Mouse (Mus musculus) midbrain, embryonic 16.5 days (tissue): ENCODE results near the gene Trim7. TPM values are rescaled to one million over a fixed set of nuclear protein-coding genes. Genes with fewer than 3 reads are reported as not detected.

Experiments
- ATAC-seq: fragments of 200-750 bp; cut with Nextera tagmentation; 2 replicates; pipeline ENCODE4 v1.8.0; 2017; ENCODE audit warnings: moderate TSS enrichment
- H3K27ac ChIP-seq: fragments of 300-500 bp; sonication (generic); 2 replicates; pipeline ENCODE4 v1.5.1; 2014; ENCODE audit warnings: mild to moderate bottlenecking, low read length, mixed read lengths
- H3K27me3 ChIP-seq: fragments of 300-500 bp; sonication (generic); 2 replicates; pipeline ENCODE4 v1.6.1; 2014; ENCODE audit warnings: low read depth, low read length, mixed read lengths; ENCODE audit not compliant: control insufficient read depth, insufficient read depth
- H3K36me3 ChIP-seq: fragments of 300-500 bp; sonication (generic); 2 replicates; pipeline ENCODE4 v1.6.1; 2014; ENCODE audit warnings: mild to moderate bottlenecking, low read length, moderate library complexity, mixed read lengths; ENCODE audit not compliant: control insufficient read depth, insufficient read depth
- H3K4me1 ChIP-seq: fragments of 300-500 bp; sonication (generic); 2 replicates; pipeline ENCODE4 v1.6.1; 2014; ENCODE audit warnings: mild to moderate bottlenecking, low read length, mixed read lengths; ENCODE audit not compliant: control insufficient read depth, insufficient read depth
- H3K4me2 ChIP-seq: fragments of 300-500 bp; sonication (generic); 2 replicates; pipeline ENCODE4 v1.6.1; 2014; ENCODE audit warnings: mild to moderate bottlenecking, low read length, mixed read lengths
- H3K4me3 ChIP-seq: fragments of 300-500 bp; sonication (generic); 2 replicates; pipeline ENCODE4 v1.5.1; 2014; ENCODE audit warnings: low read depth, mild to moderate bottlenecking, low read length, moderate library complexity, mixed read lengths
- H3K9ac ChIP-seq: fragments of 300-500 bp; sonication (generic); 2 replicates; pipeline ENCODE4 v1.6.1; 2014; ENCODE audit warnings: low read depth, low read length, mixed read lengths
- H3K9me3 ChIP-seq: fragments of 300-500 bp; sonication (generic); replicated peaks from 2 replicates; pipeline ENCODE4 v1.6.1; 2014; ENCODE audit warnings: mild to moderate bottlenecking, low read length, mixed read lengths; ENCODE audit not compliant: control insufficient read depth, poor library complexity, severe bottlenecking
- WGBS: fragments of 180-500 bp; shearing (Covaris S2); extraction: QIAGEN DNeasy Blood & Tissue Kit; methylation state at CpG from one replicate; pipeline ENCODE4 v1.1.7; 2014; 5-methylcytosine and 5-hydroxymethylcytosine counted together
- polyA plus RNA-seq: library from polyadenylated mRNA; unstranded; fragments of >200 nt; fragmentation: Nextera tagmentation; extraction: Ambion mirVana; gene quantifications from 2 replicates; pipeline ENCODE4 v1.2.1, GENCODE M21; 2015

The Trim7 gene
- polyA plus RNA-seq, 1 experiment from 2014 or later = 3.6 TPM

GRCm38 (mm10) chr11:48866481-48866880 is 40.5 kb downstream of the Trim7 start:
- 95% methylated on average over 9 of the region's 9 CpGs for WGBS

DNA sequence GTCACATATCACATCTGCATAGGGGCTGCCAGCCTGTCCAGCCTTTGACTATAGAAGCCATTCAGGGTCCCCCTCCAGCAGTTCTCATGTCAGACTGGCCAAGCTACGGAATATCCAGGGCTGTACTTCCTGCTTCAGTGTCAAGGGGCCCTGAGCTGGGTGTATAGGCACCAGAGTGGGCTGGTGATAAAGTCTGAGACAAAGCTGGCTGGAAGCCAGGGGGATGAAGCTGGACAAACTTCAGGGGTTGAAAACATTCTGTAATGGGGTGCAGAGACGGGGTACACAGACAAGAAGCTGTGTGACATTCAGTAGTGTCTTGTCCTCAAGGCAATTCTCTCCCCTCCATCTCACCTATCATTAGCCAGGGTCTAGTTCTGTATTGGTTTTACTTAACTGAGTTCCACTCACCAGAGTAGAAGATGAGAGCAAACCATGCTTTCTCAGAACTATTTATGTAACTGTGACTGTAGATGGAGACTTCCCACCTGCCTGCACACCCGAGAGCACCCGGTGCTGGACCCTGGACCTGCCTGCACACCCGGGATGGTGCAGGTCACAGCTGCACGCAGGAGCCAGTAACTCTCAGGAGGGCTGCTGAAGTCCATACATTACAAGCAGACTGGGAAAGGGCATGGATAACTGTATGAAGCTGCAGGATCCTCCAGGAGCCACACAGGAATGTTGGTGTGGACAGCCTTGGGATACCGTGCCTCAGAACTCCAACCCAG is 43.6 kb downstream of the Trim7 start:
- Histone ChIP-seq H3K36me3 (no peaks in the 10 kb centered on the region), H3K4me3 (no peak overlapping the region), H3K9me3 (no peaks in the 10 kb centered on the region), H3K27ac (no peak overlapping the region), H3K4me2 (no peak overlapping the region), H3K4me1 (peaks cover 8% of the 10 kb centered on the region; the same call in 1 of the 2 replicates), H3K27me3 (no peaks in the 10 kb centered on the region; the same call in 1 of the 2 replicates), H3K9ac (no peak overlapping the region)
- WGBS = 76% methylated on average over 7 of the region's 7 CpGs
- no peak for ATAC-seq

More at GRCm38 (mm10) chr11:48866481-48866880, 40.5 kb downstream of the Trim7 start:
- Histone ChIP-seq H3K9me3 (no peaks in the 10 kb centered on the region), H3K36me3 (no peaks in the 10 kb centered on the region), H3K4me1 (peaks cover 6% of the 10 kb centered on the region; the same call in 1 of the 2 replicates), H3K4me2 (no peak overlapping the region), H3K4me3 (no peak overlapping the region), H3K27me3 (no peaks in the 10 kb centered on the region; the same call in 1 of the 2 replicates), H3K27ac (no peak overlapping the region), H3K9ac (no peak overlapping the region)
- no peak for ATAC-seq

DNA sequence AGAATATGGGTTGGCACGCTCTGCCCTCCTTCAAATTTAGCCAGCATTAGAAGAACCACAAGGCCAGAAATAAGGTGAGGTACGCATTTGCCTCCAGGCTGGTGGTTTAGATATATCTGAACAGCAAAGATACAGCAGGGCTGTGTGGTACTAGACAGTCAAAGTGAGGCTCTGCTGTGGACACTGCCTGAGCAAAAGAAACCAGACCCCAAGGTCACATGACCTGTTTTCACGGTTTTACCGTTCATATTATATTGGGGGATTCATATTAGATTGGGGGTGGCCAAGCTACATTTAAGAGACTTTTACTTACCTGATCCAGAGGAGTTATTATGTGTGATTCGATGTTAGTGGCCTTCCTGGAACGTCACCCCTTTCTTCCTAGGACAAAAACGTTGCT is 44.8 kb downstream of the Trim7 start:
- Histone ChIP-seq H3K4me3 (peak overlapping the region; percentile 47), H3K36me3 (no peaks in the 10 kb centered on the region), H3K9me3 (no peaks in the 10 kb centered on the region), H3K4me2 (peak overlapping the region; percentile 43), H3K27me3 (no peaks in the 10 kb centered on the region; the same call in 1 of the 2 replicates), H3K9ac (peak overlapping the region; percentile 55), H3K4me1 (peaks cover 8% of the 10 kb centered on the region; the same call in 1 of the 2 replicates), H3K27ac (no peak overlapping the region)
- no peak for ATAC-seq
- WGBS = 35% methylated on average over 7 of the region's 7 CpGs

GRCm38 (mm10) chr11:48871201-48871772 is 45.3 kb downstream of the Trim7 start, which contains the start of gene Irgm1:
Gene Irgm1 (minus strand): TSS chr11:48871683.
- Histone ChIP-seq H3K27me3 (no peaks in the 10 kb centered on the region; the same call in 1 of the 2 replicates), H3K4me1 (peaks cover 8% of the 10 kb centered on the region; the same call in 1 of the 2 replicates), H3K4me2 (peak within 1 kb of the TSS; percentile 43), H3K9ac (peak within 1 kb of the TSS; percentile 55), H3K9me3 (no peaks in the 10 kb centered on the region), H3K36me3 (no peaks in the 10 kb centered on the region), H3K27ac (no peak within 1 kb of the TSS), H3K4me3 (peak within 1 kb of the TSS; percentile 47)
- peak; percentile 27 for ATAC-seq
- 1% methylated on average over 19 of the region's 19 CpGs for WGBS

DNA sequence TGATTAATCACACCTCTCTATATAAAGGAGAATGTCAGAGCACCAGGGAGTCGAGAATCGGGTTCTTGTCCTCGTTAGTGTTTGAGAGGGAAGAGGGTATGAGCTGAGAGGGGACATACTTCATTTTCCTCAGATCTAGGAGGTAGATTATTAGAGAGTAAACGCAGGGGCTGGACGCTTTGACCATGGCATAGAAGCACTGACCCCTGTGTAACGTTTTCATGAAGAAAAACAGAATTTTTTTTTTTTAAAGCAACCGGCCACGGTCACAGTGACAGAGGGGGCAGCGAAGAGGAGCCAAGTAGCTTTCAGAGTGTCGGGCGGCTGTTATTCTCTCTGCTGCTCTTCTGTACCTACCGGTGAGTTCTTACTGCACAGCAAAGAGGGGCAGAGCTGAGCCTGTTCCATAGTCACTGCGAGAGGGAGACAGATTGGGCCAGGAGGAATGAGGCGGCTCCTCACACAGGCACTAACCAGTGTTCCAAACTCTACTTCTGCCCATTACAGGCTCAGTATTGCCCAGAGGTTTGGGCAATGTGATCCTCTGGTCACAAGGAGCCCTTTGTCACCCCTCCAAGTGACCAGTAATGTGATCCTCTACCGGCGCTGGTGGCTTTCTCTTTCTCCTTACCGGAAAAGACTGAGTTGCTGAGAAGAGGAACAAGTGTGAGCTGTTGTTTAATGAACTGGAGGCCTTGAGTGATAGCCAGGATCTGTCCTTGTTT is 46.0 kb downstream of the Trim7 start:
- 8% methylated on average over 17 of the region's 17 CpGs for WGBS
- Histone ChIP-seq H3K4me3 (peak overlapping the region; percentile 47), H3K9ac (no peak overlapping the region), H3K4me1 (peaks cover 8% of the 10 kb centered on the region; the same call in 1 of the 2 replicates), H3K9me3 (no peaks in the 10 kb centered on the region), H3K36me3 (no peaks in the 10 kb centered on the region), H3K27ac (no peak overlapping the region), H3K27me3 (no peaks in the 10 kb centered on the region; the same call in 1 of the 2 replicates), H3K4me2 (peak overlapping the region; percentile 43)
- peak; percentile 31; the same call in 1 of the 2 replicates for ATAC-seq

DNA sequence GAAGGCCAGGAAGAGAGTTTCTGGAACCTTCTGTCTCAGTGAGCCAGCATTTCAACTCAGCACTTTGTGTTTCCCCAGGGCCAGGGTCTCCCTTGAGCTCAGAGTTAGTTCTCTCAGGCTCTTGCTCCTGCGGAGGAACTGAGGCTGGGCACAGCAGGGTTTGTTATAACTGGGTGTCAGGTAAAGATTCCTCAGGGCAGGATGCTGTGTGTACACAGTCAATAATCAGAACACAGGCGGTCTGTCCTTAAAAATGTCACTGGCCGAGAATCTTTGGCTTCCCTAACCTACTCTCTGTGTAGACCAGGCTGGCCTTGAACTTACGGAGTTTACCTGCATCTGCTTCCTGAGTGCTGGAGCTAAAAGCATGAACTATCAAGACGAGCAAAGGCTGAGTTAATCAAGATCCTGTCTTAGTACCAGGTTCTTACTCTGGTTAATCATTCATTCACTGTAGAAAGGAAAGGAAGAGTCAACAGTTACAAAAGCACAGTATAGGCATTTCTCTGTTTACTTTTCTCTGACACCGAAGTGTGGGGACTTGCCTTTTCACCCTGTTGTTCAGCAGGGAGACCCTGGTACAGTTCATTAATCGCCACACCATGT is 46.9 kb downstream of the Trim7 start:
- no peak overlapping the region for H3K27ac ChIP-seq
- H3K9me3 ChIP-seq = no peaks in the 10 kb centered on the region
- WGBS = 83% methylated on average over 7 of the region's 7 CpGs
- H3K27me3 ChIP-seq = no peaks in the 10 kb centered on the region; the same call in 1 of the 2 replicates
- H3K4me2 ChIP-seq = no peak overlapping the region
- ATAC-seq = no peak
- no peak overlapping the region for H3K9ac ChIP-seq
- peaks cover 8% of the 10 kb centered on the region; the same call in 1 of the 2 replicates for H3K4me1 ChIP-seq
- H3K4me3 ChIP-seq = no peak overlapping the region
- no peaks in the 10 kb centered on the region for H3K36me3 ChIP-seq

DNA sequence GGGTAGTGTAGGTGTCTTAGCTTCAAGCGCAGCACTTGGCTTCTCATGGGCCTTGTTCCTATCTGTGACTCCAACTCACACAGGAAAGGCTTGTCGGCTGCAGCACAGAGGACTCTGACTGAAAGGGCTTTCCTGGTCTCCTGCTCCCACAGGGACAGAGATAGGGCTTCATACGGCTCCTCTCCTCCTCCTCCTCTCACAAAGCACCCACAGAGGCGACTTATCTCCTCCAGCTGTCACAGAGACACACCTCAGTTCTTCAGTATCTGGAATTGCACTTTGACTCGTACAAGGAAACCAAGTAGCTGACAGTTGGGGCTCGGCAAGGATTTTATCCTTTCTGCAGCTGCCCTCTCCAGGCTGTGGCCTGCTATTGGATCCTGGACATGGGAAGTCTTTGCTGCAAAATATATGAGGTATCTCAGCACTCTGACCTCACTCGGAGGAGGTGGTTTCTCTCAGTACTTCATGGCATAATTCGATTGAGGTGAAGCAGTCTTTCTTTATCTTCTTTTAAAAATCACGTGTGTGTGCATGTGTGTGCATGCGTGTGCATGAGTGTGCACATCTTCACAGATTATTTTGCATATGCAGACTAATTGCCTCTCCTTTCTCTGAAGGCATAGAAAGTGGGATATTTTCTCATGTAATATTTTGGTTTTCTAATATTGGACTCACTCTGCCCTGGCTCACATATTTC is 47.8 kb downstream of the Trim7 start:
- Histone ChIP-seq H3K9me3 (no peaks in the 10 kb centered on the region), H3K27ac (no peak overlapping the region), H3K27me3 (no peaks in the 10 kb centered on the region; the same call in 1 of the 2 replicates), H3K4me2 (no peak overlapping the region), H3K9ac (no peak overlapping the region), H3K36me3 (no peaks in the 10 kb centered on the region), H3K4me1 (peaks cover 8% of the 10 kb centered on the region; the same call in 1 of the 2 replicates), H3K4me3 (no peak overlapping the region)
- no peak for ATAC-seq
- WGBS = 71% methylated on average over 10 of the region's 10 CpGs

DNA sequence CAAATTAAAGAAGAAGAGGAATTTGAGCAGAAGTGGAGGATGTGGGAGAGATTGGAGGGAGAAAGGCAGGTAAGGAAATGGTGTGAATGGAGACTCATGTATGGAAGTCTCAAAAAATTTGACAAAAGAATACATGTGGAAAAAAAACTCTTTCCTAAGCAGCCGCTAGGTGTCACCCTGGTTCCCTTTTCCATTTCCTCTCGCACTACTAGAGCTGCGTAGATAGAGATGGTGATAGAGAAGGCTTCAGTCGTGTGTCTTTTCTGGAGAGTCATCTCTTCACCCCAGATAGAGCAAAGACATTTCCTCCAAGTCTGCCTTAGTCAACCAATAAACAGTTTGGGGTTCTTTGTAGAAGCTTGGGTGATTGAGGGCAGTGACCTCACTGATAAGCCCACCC is 48.5 kb downstream of the Trim7 start:
- 0% methylated on average over 4 of the region's 4 CpGs for WGBS
- H3K27me3 ChIP-seq = no peaks in the 10 kb centered on the region; the same call in 1 of the 2 replicates
- no peak overlapping the region for H3K27ac ChIP-seq
- H3K36me3 ChIP-seq = no peaks in the 10 kb centered on the region
- H3K9ac ChIP-seq = no peak overlapping the region
- H3K4me1 ChIP-seq = peaks cover 8% of the 10 kb centered on the region; the same call in 1 of the 2 replicates
- peak; percentile 74 for ATAC-seq
- H3K9me3 ChIP-seq = no peaks in the 10 kb centered on the region
- H3K4me2 ChIP-seq = no peak overlapping the region
- H3K4me3 ChIP-seq = no peak overlapping the region
